Mouse (Mus musculus) hematopoietic multipotent progenitor cell, adult 10-12 weeks (in vitro differentiated cells): ENCODE measurements around the gene Stk40. TPM values are rescaled to one million over a fixed set of nuclear protein-coding genes. Genes with fewer than 3 reads are reported as not detected.

ENCODE experiments used
- polyA plus RNA-seq: library from polyadenylated mRNA; stranded (reverse); fragments of >175 nt; gene quantifications from 2 replicates; pipeline ENCODE4 v1.2.3, GENCODE M21; 2012; ENCODE audit warnings: low replicate concordance

The Stk40 gene
- polyA plus RNA-seq = 72.3 and 85.9 TPM in 2 replicates

GRCm38 (mm10) chr4:126103590-126104068 is at the start of gene Stk40:
Gene Stk40 (plus strand): TSS chr4:126103957.

GRCm38 (mm10) chr4:126058134-126058996 is 45.4 kb upstream of the Stk40 start, which contains the start of gene Oscp1:
Gene Oscp1 (plus strand): TSS chr4:126058565.

GRCm38 (mm10) chr4:126096464-126097111 is 7.2 kb upstream of the Stk40 start, which contains the start of gene Lsm10:
Gene Lsm10 (plus strand): TSS chr4:126096623.

GRCm38 (mm10) chr4:126147533-126148160 is 43.9 kb downstream of the Stk40 start, which contains the start of gene Eva1b:
Gene Eva1b (plus strand): TSS chr4:126147744.

GRCm38 (mm10) chr4:126163067-126163659 is 59.4 kb downstream of the Stk40 start, which contains the start of gene Sh3d21:
Gene Sh3d21 (minus strand): TSS chr4:126163491.

Other genes starting within 250 kb of the Stk40 start
- gene Csf3r, start 79.4 kb upstream of the Stk40 start, polyA plus RNA-seq = 151 and 351 TPM in 2 replicates
- 89.6 and 141 TPM in 2 replicates for gene Mrps15, start 57.0 kb upstream of the Stk40 start, polyA plus RNA-seq
- gene Oscp1, start 45.4 kb upstream of the Stk40 start, polyA plus RNA-seq = 0.03 and 0.62 TPM in 2 replicates
- 8.6 and 12.8 TPM in 2 replicates for gene Lsm10, start 7.3 kb upstream of the Stk40 start, polyA plus RNA-seq
- 25.6 and 64.1 TPM in 2 replicates for gene Eva1b, start 43.8 kb downstream of the Stk40 start, polyA plus RNA-seq
- gene Sh3d21, start 59.5 kb downstream of the Stk40 start, polyA plus RNA-seq = 0.44 and 0.50 TPM in 2 replicates
- gene Thrap3, start 98.8 kb downstream of the Stk40 start, polyA plus RNA-seq = 107 and 126 TPM in 2 replicates
- gene Map7d1, start 152.4 kb downstream of the Stk40 start, polyA plus RNA-seq = 157 and 554 TPM in 2 replicates
- gene Trappc3, start 158.4 kb downstream of the Stk40 start, polyA plus RNA-seq = 27.3 and 28.0 TPM in 2 replicates
- gene Col8a2, start 182.8 kb downstream of the Stk40 start, polyA plus RNA-seq = 0.58 and 1.0 TPM in 2 replicates
- gene Adprhl2, start 217.7 kb downstream of the Stk40 start, polyA plus RNA-seq = 46.3 and 51.9 TPM in 2 replicates
- gene Tekt2, start 221.7 kb downstream of the Stk40 start, polyA plus RNA-seq = not detected in 2 replicates